Mouse (Mus musculus): ENCODE data around the gene Rhcg.

Gene Rhcg

GRCm38 (mm10) chr7:79552702-79553101, 64.8 kb downstream of the Rhcg start:
- peak; percentile 64 for DNase-seq (ENCODE audit: low read depth, low spot score)

GRCm38 (mm10) chr7:79548893-79549555, 68.4 kb downstream of the Rhcg start:
- DNase-seq (ENCODE audit: low read depth, low spot score): no peak

- peak; percentile 95 for DNase-seq (ENCODE audit: low read depth, low spot score)
Measured at GRCm38 (mm10) chr7:79547092-79547491, 70.4 kb downstream of the Rhcg start.

GRCm38 (mm10) chr7:79545066-79545400, 72.4 kb downstream of the Rhcg start:
- no peak for DNase-seq (ENCODE audit: low read depth, low spot score)

GRCm38 (mm10) chr7:79544281-79545065, 73.0 kb downstream of the Rhcg start:
- peak; percentile 50 for DNase-seq (ENCODE audit: low read depth, low spot score)

All from ZHBTc4 (cell line).